Mouse (Mus musculus): ENCODE data around the gene Akr1b3. TPM values are rescaled to one million over a fixed set of nuclear protein-coding genes. Genes with fewer than 3 reads are reported as not detected.
A peak's percentile ranks its signal among the peaks of the same experiment; 100 is the strongest.

Akr1b3 gene
- polyA plus RNA-seq (2014; fragmentation: Nextera tagmentation; extraction: Ambion mirVana): 117 and 134 TPM in 2 replicates

- DNase-seq (ENCODE audit: low spot score) (peak; percentile 97), ATAC-seq (peak; percentile 100)
- peak within 1 kb of the TSS; percentile 57 for H3K4me3 ChIP-seq (ENCODE audit: low read depth, low read length)
- no peaks in the 10 kb centered on the region for H3K27me3 ChIP-seq (replicated peaks; ENCODE audit: control insufficient read depth, insufficient read depth, low read length)
- no peaks in the 10 kb centered on the region for H3K9me3 ChIP-seq (replicated peaks; ENCODE audit: control insufficient read depth, low read length)
- H3K4me1 ChIP-seq (ENCODE audit: control insufficient read depth, insufficient read depth, low read length): peaks cover 5% of the 10 kb centered on the region; the same call in 1 of the 2 replicates
- H3K27ac ChIP-seq (ENCODE audit: low read depth, low read length): no peak within 1 kb of the TSS; the same call in 1 of the 2 replicates
- no peaks in the 10 kb centered on the region; the same call in 1 of the 2 replicates for H3K36me3 ChIP-seq (ENCODE audit: control insufficient read depth, insufficient read depth, low read length)
- peak within 1 kb of the TSS; percentile 68 for H3K9ac ChIP-seq (ENCODE audit: low read length)
- under 1% methylated on average over 60 of the region's 60 CpGs for WGBS
- H3K4me2 ChIP-seq (ENCODE audit: low read length): peak within 1 kb of the TSS; percentile 88
Observed at GRCm38 (mm10) chr6:34316854-34317771, at the start of gene Akr1b3. Akr1b3 (minus strand) TSS chr6:34317478.

- no peak overlapping the region for H3K27ac ChIP-seq (ENCODE audit: low read depth, low read length)
- DNase-seq (ENCODE audit: low spot score): no peak
- H3K4me3 ChIP-seq (ENCODE audit: low read depth, low read length): no peak overlapping the region
- H3K9ac ChIP-seq (ENCODE audit: low read length): no peak overlapping the region
- ATAC-seq: no peak
- H3K4me1 ChIP-seq (ENCODE audit: control insufficient read depth, insufficient read depth, low read length): no peaks in the 10 kb centered on the region
- no peaks in the 10 kb centered on the region for H3K36me3 ChIP-seq (ENCODE audit: control insufficient read depth, insufficient read depth, low read length)
- no peak overlapping the region for H3K4me2 ChIP-seq (ENCODE audit: low read length)
- H3K9me3 ChIP-seq (replicated peaks; ENCODE audit: control insufficient read depth, low read length): no peaks in the 10 kb centered on the region
- no peaks in the 10 kb centered on the region for H3K27me3 ChIP-seq (replicated peaks; ENCODE audit: control insufficient read depth, insufficient read depth, low read length)
- WGBS: 87% methylated on average over 12 of the region's 12 CpGs
Observed at GRCm38 (mm10) chr6:34364217-34365136, 47.2 kb upstream of the Akr1b3 start.

GRCm38 (mm10) chr6:34355841-34356240 is 38.6 kb upstream of the Akr1b3 start:
- H3K4me1 ChIP-seq (ENCODE audit: control insufficient read depth, insufficient read depth, low read length): no peaks in the 10 kb centered on the region
- H3K27me3 ChIP-seq (replicated peaks; ENCODE audit: control insufficient read depth, insufficient read depth, low read length): no peaks in the 10 kb centered on the region
- no peak overlapping the region for H3K9ac ChIP-seq (ENCODE audit: low read length)
- H3K4me2 ChIP-seq (ENCODE audit: low read length): no peak overlapping the region
- no peaks in the 10 kb centered on the region for H3K9me3 ChIP-seq (replicated peaks; ENCODE audit: control insufficient read depth, low read length)
- no peaks in the 10 kb centered on the region for H3K36me3 ChIP-seq (ENCODE audit: control insufficient read depth, insufficient read depth, low read length)
- DNase-seq (ENCODE audit: low spot score): no peak
- H3K4me3 ChIP-seq (ENCODE audit: low read depth, low read length): no peak overlapping the region
- WGBS: 89% methylated on average over 9 of the region's 9 CpGs
- no peak for ATAC-seq
- H3K27ac ChIP-seq (ENCODE audit: low read depth, low read length): no peak overlapping the region

- WGBS: 77% methylated on average over 6 of the region's 6 CpGs
- DNase-seq (ENCODE audit: low spot score): no peak
Observed at GRCm38 (mm10) chr6:34355349-34355747, 38.1 kb upstream of the Akr1b3 start.

GRCm38 (mm10) chr6:34354354-34355348 is 37.4 kb upstream of the Akr1b3 start:
- ATAC-seq (peak; percentile 34; the same call in 1 of the 2 replicates), DNase-seq (ENCODE audit: low spot score) (no peak)
- Histone ChIP-seq H3K27ac (ENCODE audit: low read depth, low read length) (no peak overlapping the region), H3K4me1 (ENCODE audit: control insufficient read depth, insufficient read depth, low read length) (no peaks in the 10 kb centered on the region), H3K27me3 (replicated peaks; ENCODE audit: control insufficient read depth, insufficient read depth, low read length) (no peaks in the 10 kb centered on the region), H3K9ac (ENCODE audit: low read length) (no peak overlapping the region), H3K4me3 (ENCODE audit: low read depth, low read length) (no peak overlapping the region), H3K9me3 (replicated peaks; ENCODE audit: control insufficient read depth, low read length) (no peaks in the 10 kb centered on the region), H3K36me3 (ENCODE audit: control insufficient read depth, insufficient read depth, low read length) (no peaks in the 10 kb centered on the region), H3K4me2 (ENCODE audit: low read length) (peak overlapping the region; percentile 48)
- 78% methylated on average over 8 of the region's 8 CpGs for WGBS

More at GRCm38 (mm10) chr6:34355349-34355747, 38.1 kb upstream of the Akr1b3 start:
- Histone ChIP-seq H3K27ac (ENCODE audit: low read depth, low read length) (no peak overlapping the region), H3K9me3 (replicated peaks; ENCODE audit: control insufficient read depth, low read length) (no peaks in the 10 kb centered on the region), H3K4me2 (ENCODE audit: low read length) (no peak overlapping the region), H3K27me3 (replicated peaks; ENCODE audit: control insufficient read depth, insufficient read depth, low read length) (no peaks in the 10 kb centered on the region), H3K9ac (ENCODE audit: low read length) (no peak overlapping the region), H3K4me3 (ENCODE audit: low read depth, low read length) (no peak overlapping the region), H3K36me3 (ENCODE audit: control insufficient read depth, insufficient read depth, low read length) (no peaks in the 10 kb centered on the region), H3K4me1 (ENCODE audit: control insufficient read depth, insufficient read depth, low read length) (no peaks in the 10 kb centered on the region)
- ATAC-seq: no peak

- peak within 1 kb of the TSS; percentile 4; the same call in 1 of the 2 replicates for H3K4me3 ChIP-seq (ENCODE audit: low read depth, low read length)
- no peaks in the 10 kb centered on the region for H3K27me3 ChIP-seq (replicated peaks; ENCODE audit: control insufficient read depth, insufficient read depth, low read length)
- H3K4me1 ChIP-seq (ENCODE audit: control insufficient read depth, insufficient read depth, low read length): no peaks in the 10 kb centered on the region
- no peak within 1 kb of the TSS for H3K9ac ChIP-seq (ENCODE audit: low read length)
- no peaks in the 10 kb centered on the region for H3K9me3 ChIP-seq (replicated peaks; ENCODE audit: control insufficient read depth, low read length)
- peak; percentile 60 for DNase-seq (ENCODE audit: low spot score)
- H3K27ac ChIP-seq (ENCODE audit: low read depth, low read length): no peak within 1 kb of the TSS
- peak within 1 kb of the TSS; percentile 48 for H3K4me2 ChIP-seq (ENCODE audit: low read length)
- no peaks in the 10 kb centered on the region for H3K36me3 ChIP-seq (ENCODE audit: control insufficient read depth, insufficient read depth, low read length)
- WGBS: 16% methylated on average over 16 of the region's 16 CpGs
- peak; percentile 67 for ATAC-seq
Observed at GRCm38 (mm10) chr6:34353658-34354353, 36.5 kb upstream of the Akr1b3 start, which contains the start of gene Akr1b8. Akr1b8 (plus strand) TSS chr6:34354119.

- no peak overlapping the region for H3K27ac ChIP-seq (ENCODE audit: low read depth, low read length)
- DNase-seq (ENCODE audit: low spot score) (no peak), ATAC-seq (no peak)
- H3K27me3 ChIP-seq (replicated peaks; ENCODE audit: control insufficient read depth, insufficient read depth, low read length): no peaks in the 10 kb centered on the region
- WGBS: 95% methylated on average over 3 of the region's 3 CpGs
- H3K4me1 ChIP-seq (ENCODE audit: control insufficient read depth, insufficient read depth, low read length): no peaks in the 10 kb centered on the region
- H3K36me3 ChIP-seq (ENCODE audit: control insufficient read depth, insufficient read depth, low read length): no peaks in the 10 kb centered on the region
- no peaks in the 10 kb centered on the region for H3K9me3 ChIP-seq (replicated peaks; ENCODE audit: control insufficient read depth, low read length)
- H3K4me2 ChIP-seq (ENCODE audit: low read length): no peak overlapping the region
- H3K4me3 ChIP-seq (ENCODE audit: low read depth, low read length): no peak overlapping the region
- H3K9ac ChIP-seq (ENCODE audit: low read length): no peak overlapping the region
Observed at GRCm38 (mm10) chr6:34352401-34352800, 35.1 kb upstream of the Akr1b3 start.

All from forebrain, embryonic 14.5 days (tissue).